Mouse (Mus musculus) gastrocnemius, postnatal 4 days (tissue): Measurements from ENCODE around the gene Galnt14. TPM values are rescaled to one million over a fixed set of nuclear protein-coding genes. Genes with fewer than 3 reads are reported as not detected.

Experiments used
- DNase-seq, 2 experiments: peaks; one replicate each; pipeline ENCODE4 v3.0.0; 2021 to 2022; ENCODE audit warnings: low spot score in 2 of 2, mixed read lengths in 2 of 2
- total RNA-seq, 2 experiments: library from RNA; stranded (reverse); gene quantifications; 2 replicates each; pipeline ENCODE4 v1.2.3; 2021

Gene Galnt14
- total RNA-seq, 2 experiments from 2014 or later = 0.31 to 0.39 TPM

DNA sequence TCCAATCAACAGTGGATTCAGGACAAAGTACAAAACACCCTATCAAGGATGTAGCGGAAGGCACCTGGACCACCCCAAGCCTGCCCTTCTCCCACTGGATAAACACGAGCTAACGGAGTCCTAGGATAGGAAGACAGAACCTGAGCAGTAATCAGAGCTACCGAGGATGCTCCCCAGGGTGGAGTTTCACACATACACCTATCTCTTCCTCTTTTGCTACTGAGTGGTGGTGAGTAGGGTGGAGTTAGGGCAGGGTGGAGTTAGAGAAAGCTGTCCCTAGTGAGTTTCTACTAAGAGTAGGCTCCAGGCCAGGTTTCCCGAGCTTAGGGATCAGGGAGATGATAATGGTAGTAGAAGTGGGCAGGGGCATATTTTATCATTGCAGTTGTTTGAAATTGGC is 197.4 kb downstream of the Galnt14 start:
- no peak for DNase-seq

- no peak for DNase-seq
These were observed 202.3 kb downstream of the Galnt14 start for GRCm38 (mm10) chr17:73507804-73508535.

DNA sequence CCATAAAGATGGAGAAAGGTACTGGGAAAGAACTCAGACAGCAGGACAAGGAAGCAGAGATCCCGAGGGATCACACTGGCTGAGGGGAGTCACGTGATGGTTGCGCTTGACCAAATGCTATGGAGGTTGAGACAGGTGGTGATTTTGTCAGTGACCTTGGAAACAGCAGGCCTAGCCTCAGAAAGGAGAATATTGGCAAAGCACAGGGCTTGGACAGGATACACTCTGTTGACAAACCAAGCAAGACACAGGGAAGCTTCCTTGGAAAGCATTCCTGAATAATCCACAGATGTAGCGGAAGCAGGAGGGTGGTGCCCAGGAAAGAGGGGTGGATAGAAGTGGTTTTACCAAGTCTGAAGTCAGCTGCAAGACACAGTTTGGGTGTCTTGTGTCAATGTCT is 206.1 kb downstream of the Galnt14 start:
- no peak for DNase-seq

DNA sequence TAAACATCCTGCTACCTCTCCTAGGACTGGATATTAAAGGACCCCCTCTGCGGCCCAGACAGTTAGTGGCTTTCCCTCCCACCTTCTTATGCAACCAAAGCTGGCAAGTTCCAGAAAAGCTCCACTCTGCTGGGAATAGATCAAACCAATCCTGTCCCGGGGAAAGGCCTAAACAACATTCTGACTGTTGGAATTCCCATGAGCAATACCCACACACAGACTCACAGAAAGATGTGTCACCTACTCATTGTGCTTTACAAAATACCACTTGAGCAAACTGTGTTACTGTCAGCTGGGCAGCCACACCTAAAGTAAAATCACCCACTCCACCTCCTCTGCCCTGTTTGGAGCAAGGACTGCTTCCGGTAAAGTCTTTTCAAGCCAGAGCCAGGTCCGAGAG is 207.6 kb downstream of the Galnt14 start:
- DNase-seq = no peak

- no peak for DNase-seq
These were observed 220.7 kb downstream of the Galnt14 start for GRCm38 (mm10) chr17:73489519-73489918.

- DNase-seq = peak in 1 of 2 experiments; percentile 53
These were observed 222.5 kb downstream of the Galnt14 start for GRCm38 (mm10) chr17:73487792-73488191.

DNA sequence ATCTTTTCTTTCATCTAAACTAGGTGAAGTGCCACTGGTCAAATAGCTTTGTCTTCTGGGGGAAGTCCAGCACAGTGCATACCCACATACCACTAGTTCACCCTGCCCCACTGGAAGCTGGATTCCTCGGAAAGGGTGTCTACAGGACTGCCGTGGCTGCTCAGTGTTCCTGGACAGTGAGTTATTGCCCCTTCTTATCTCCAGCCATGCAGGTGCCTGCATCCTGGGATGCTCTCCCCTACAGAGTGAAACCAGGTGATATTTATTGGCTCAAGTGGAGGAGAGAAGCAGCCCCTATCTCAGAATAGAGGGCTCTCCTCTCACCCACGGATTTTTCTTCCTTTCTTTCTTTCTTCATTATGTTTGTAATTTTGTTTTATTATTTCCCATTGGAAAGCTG is 222.9 kb downstream of the Galnt14 start:
- DNase-seq = no peak

GRCm38 (mm10) chr17:73477096-73478076 is 232.9 kb downstream of the Galnt14 start:
- no peak for DNase-seq

DNA sequence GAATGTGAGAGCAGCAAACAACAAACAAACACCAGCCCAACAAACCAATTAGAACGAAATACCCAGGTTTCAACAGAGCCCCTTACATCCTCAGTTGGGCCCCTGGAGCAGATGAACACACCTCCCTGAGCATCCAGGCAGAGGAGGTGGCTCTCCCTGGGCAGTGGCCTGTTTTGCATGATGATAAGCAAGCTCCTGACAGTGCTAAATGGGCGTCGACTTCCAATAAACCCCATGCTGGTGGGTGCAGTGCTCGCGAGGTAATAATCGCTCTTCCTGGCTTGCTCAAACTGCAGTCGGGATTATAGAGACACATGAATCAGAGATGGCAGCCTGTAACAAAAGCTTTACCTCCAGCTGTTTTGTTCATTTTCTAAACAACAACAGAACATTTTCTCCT is 235.9 kb downstream of the Galnt14 start:
- DNase-seq = no peak

- DNase-seq = no peak
These were observed 237.2 kb downstream of the Galnt14 start for GRCm38 (mm10) chr17:73473012-73473411.

DNA sequence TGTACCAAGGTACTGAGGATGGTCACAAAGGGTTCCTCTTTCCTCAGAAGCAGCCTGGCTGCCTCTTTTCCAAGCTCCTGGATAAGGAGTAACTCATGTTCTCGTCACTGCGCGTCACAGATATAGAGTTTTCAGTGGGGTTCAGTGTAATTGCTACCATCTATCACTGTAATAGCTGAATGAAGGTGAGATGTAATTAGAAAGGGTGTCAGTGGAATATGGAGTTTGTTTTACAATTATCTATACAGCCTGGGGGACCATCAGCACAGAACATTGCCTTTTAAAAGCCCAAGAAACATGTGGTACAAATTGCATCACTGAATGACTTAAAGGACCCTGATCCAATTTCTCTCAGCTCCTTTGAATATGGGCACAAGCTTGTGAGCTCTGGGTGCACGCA is 249.4 kb downstream of the Galnt14 start:
- DNase-seq = no peak

- no peak for DNase-seq
These were observed 251.5 kb downstream of the Galnt14 start for GRCm38 (mm10) chr17:73458741-73459140.

DNA sequence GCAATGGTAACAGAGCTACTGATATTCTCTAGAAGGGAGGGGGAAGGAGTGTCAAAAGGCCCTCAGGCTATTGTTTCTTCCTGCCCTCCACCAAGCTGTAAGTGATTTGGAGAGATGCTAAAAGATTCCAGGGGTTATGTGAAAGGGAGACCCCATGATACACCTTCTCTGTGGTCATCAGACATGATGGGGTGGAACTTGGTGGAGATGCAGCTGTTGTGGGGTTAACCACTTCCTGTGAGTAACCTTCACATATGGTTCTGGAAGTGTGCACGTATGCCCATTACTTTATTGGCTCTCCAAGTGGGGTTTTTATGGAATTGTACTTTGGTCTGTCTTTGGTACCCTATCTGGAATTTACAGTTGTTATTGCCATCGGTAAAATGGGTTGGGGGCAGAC is 253.7 kb downstream of the Galnt14 start:
- no peak for DNase-seq

DNA sequence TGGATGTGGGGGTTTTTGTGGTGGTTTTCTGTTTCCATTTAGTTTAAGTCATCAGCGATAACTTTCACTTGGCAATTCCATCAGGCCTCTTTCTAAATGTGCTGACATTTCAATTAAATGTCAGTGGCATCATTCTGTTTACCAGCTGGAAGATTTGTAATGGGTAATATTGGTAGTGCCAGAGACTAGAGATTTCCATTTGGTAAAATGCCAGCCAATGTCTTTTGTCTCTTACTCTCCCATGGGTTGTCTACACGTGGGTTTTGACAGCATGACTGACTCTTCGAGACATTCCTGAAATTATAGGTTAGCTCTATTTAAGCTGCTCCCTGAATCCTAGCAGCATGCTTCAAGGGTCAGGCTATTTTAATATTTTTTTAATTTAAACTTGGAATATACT is 256.6 kb downstream of the Galnt14 start:
- no peak for DNase-seq

GRCm38 (mm10) chr17:73452151-73452760 is 258.0 kb downstream of the Galnt14 start:
- DNase-seq = no peak

- DNase-seq = no peak
These were observed 261.1 kb downstream of the Galnt14 start for GRCm38 (mm10) chr17:73449104-73449503.

Other genes with a start within 250 kb of the Galnt14 start
- 1 to 10 TPM; 7.0 to 7.6 TPM for gene Ehd3, start 93.7 kb upstream of the Galnt14 start, total RNA-seq
- gene Xdh, start 239.7 kb upstream of the Galnt14 start, total RNA-seq = 1 to 10 TPM; 5.6 to 7.6 TPM